Mouse (Mus musculus) right cerebral cortex, postnatal 36 days (tissue): ENCODE data around the gene Sox8.

Source experiments
- DNase-seq, 2 experiments: peaks; one replicate each; pipeline ENCODE4 v3.0.0; 2022; ENCODE audit warnings: low spot score in 2 of 2, mixed read lengths in 1 of 2

Gene Sox8

GRCm38 (mm10) chr17:25579332-25580047 is 9.0 kb upstream of the Sox8 start:
- no peak for DNase-seq

- peak; percentile 96 for DNase-seq
Observed at GRCm38 (mm10) chr17:25578920-25579319, 8.4 kb upstream of the Sox8 start, which contains the start of gene Lmf1. Gene Lmf1 (plus strand): TSS chr17:25579085.

- no peak for DNase-seq
Observed at GRCm38 (mm10) chr17:25577702-25578101, 7.2 kb upstream of the Sox8 start.

GRCm38 (mm10) chr17:25577263-25577662 is 6.8 kb upstream of the Sox8 start:
- no peak for DNase-seq

- no peak for DNase-seq
Observed at GRCm38 (mm10) chr17:25576034-25576433, 5.5 kb upstream of the Sox8 start.

- no peak for DNase-seq
Observed at GRCm38 (mm10) chr17:25575208-25575971, 4.9 kb upstream of the Sox8 start.

GRCm38 (mm10) chr17:25571453-25571820 is 951 bp upstream of the Sox8 start:
- no peak for DNase-seq

- no peak for DNase-seq
Observed at GRCm38 (mm10) chr17:25569833-25570647, 446 bp downstream of the Sox8 start.

GRCm38 (mm10) chr17:25568880-25569279 is 1.6 kb downstream of the Sox8 start:
- DNase-seq, result no peak

- no peak for DNase-seq
Observed at GRCm38 (mm10) chr17:25568206-25568605, 2.3 kb downstream of the Sox8 start.

GRCm38 (mm10) chr17:25567745-25568144 is 2.7 kb downstream of the Sox8 start:
- peak in 1 of 2 experiments; percentile 76 for DNase-seq

- DNase-seq, result no peak
Observed at GRCm38 (mm10) chr17:25567261-25567660, 3.2 kb downstream of the Sox8 start.

GRCm38 (mm10) chr17:25565860-25566600 is 4.5 kb downstream of the Sox8 start:
- DNase-seq, result no peak

GRCm38 (mm10) chr17:25565244-25565643 is 5.2 kb downstream of the Sox8 start:
- DNase-seq, result no peak

- DNase-seq, result no peak
Observed at GRCm38 (mm10) chr17:25564481-25564880, 6.0 kb downstream of the Sox8 start.

- peak; percentile 66 to 69 for DNase-seq
Observed at GRCm38 (mm10) chr17:25561223-25562028, 9.1 kb downstream of the Sox8 start.

- DNase-seq, result no peak
Observed at GRCm38 (mm10) chr17:25560554-25561222, 9.8 kb downstream of the Sox8 start.

GRCm38 (mm10) chr17:25559634-25560033 is 10.9 kb downstream of the Sox8 start:
- DNase-seq, result no peak

GRCm38 (mm10) chr17:25556630-25557354 is 13.7 kb downstream of the Sox8 start:
- DNase-seq, result peak in 1 of 2 experiments; percentile 88
